Mouse (Mus musculus): ENCODE measurements around the gene Usp39. TPM values are rescaled to one million over a fixed set of nuclear protein-coding genes. Genes with fewer than 3 reads are reported as not detected.
A peak's percentile ranks its signal among the peaks of the same experiment; 100 is the strongest.

The Usp39 gene
- polyA plus RNA-seq, 1 experiment from 2014 or later = 32.4 TPM

DNA sequence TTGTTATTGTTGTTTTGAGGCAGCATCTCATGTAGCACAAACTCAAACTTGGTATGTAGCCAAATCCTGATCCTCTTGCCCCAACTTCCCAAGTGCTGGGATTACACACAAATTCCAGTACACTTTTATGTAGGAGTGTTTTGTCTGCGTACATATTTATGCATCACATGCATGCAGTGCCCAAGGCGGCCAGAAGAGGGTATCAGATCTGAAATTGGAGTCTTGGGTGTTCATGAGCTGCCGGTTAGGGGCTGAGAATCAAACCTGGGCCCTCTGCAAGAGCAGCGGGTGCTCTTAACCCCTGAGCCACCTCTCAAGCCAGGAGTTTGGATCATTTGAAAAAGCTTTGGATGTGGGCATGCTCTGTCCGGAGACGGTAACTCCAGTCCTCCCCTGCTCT is 68.8 kb downstream of the Usp39 start:
- H3K9ac ChIP-seq (ENCODE audit: low read length) = no peak overlapping the region
- H3K4me2 ChIP-seq (ENCODE audit: low read length) = no peak overlapping the region
- ATAC-seq (ENCODE audit: insufficient number of reproducible peaks, insufficient read depth, low FRiP score, low read depth) = no peak
- H3K4me1 ChIP-seq (ENCODE audit: control insufficient read depth in 2 of 2, insufficient read depth in 2 of 2, low read length in 2 of 2) = peaks cover 31 to 41% of the 10 kb centered on the region in 2 experiments
- WGBS = 89% methylated on average over 6 of the region's 6 CpGs
- no peak overlapping the region for H3K4me3 ChIP-seq (ENCODE audit: control insufficient read depth in 1 of 2, insufficient read depth in 1 of 2, low read depth in 1 of 2, low read length in 2 of 2)
- H3K27me3 ChIP-seq (ENCODE audit: control insufficient read depth, insufficient read depth, low read length) = no peaks in the 10 kb centered on the region
- no peaks in the 10 kb centered on the region for H3K9me3 ChIP-seq (ENCODE audit: control insufficient read depth, low read length)
- peak overlapping the region in 1 of 2 experiments; percentile 89; a peak in 1 of 4 replicates for H3K27ac ChIP-seq (replicated peaks in 1 of 2; ENCODE audit: control insufficient read depth in 1 of 2, insufficient read depth in 1 of 2, low read depth in 2 of 2, low read length in 2 of 2)
- no peaks in the 10 kb centered on the region for H3K36me3 ChIP-seq (ENCODE audit: control insufficient read depth, insufficient read depth, low read length)

- no peak for ATAC-seq (ENCODE audit: insufficient number of reproducible peaks, insufficient read depth, low FRiP score, low read depth)
- H3K36me3 ChIP-seq (ENCODE audit: control insufficient read depth, insufficient read depth, low read length) = no peaks in the 10 kb centered on the region
- no peaks in the 10 kb centered on the region for H3K27me3 ChIP-seq (ENCODE audit: control insufficient read depth, insufficient read depth, low read length)
- H3K9ac ChIP-seq (ENCODE audit: low read length) = no peak overlapping the region
- WGBS = 67% methylated on average over 4 of the region's 4 CpGs
- H3K9me3 ChIP-seq (ENCODE audit: control insufficient read depth, low read length) = no peaks in the 10 kb centered on the region
- H3K4me2 ChIP-seq (ENCODE audit: low read length) = no peak overlapping the region
- H3K4me3 ChIP-seq (ENCODE audit: control insufficient read depth in 1 of 2, insufficient read depth in 1 of 2, low read depth in 1 of 2, low read length in 2 of 2) = no peak overlapping the region
- H3K4me1 ChIP-seq (ENCODE audit: control insufficient read depth in 2 of 2, insufficient read depth in 2 of 2, low read length in 2 of 2) = peaks cover 34 to 41% of the 10 kb centered on the region in 2 experiments
- no peak overlapping the region for H3K27ac ChIP-seq (replicated peaks in 1 of 2; ENCODE audit: control insufficient read depth in 1 of 2, insufficient read depth in 1 of 2, low read depth in 2 of 2, low read length in 2 of 2)
Observed at GRCm38 (mm10) chr6:72275527-72275926, 69.5 kb downstream of the Usp39 start.

DNA sequence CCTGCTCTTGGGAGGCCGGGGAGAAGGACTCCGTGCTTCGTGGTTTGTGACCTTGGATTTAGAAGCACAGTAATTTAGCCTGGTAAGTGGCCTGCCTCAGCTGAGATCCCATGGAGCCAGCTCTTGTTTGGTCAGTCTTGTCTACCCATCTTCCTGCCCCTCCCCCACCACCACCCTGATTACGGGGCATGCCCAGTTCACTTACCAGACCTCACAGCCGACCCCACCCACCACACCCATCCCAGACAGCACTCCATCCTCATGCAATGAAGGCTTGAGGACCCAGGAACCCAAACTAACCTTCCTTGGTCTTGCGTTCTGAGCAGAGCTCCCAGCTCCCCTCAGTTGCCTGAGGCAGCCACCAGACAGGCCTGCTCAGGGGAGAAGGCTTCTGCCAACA is 71.8 kb downstream of the Usp39 start:
- peak overlapping the region in 1 of 2 experiments; percentile 42; a peak in 2 of 4 replicates for H3K27ac ChIP-seq (replicated peaks in 1 of 2; ENCODE audit: control insufficient read depth in 1 of 2, insufficient read depth in 1 of 2, low read depth in 2 of 2, low read length in 2 of 2)
- no peak for ATAC-seq (ENCODE audit: insufficient number of reproducible peaks, insufficient read depth, low FRiP score, low read depth)
- WGBS = 61% methylated on average over 6 of the region's 6 CpGs
- H3K36me3 ChIP-seq (ENCODE audit: control insufficient read depth, insufficient read depth, low read length) = no peaks in the 10 kb centered on the region
- no peak overlapping the region for H3K9ac ChIP-seq (ENCODE audit: low read length)
- no peak overlapping the region for H3K4me3 ChIP-seq (ENCODE audit: control insufficient read depth in 1 of 2, insufficient read depth in 1 of 2, low read depth in 1 of 2, low read length in 2 of 2)
- no peaks in the 10 kb centered on the region for H3K27me3 ChIP-seq (ENCODE audit: control insufficient read depth, insufficient read depth, low read length)
- no peak overlapping the region for H3K4me2 ChIP-seq (ENCODE audit: low read length)
- H3K9me3 ChIP-seq (ENCODE audit: control insufficient read depth, low read length) = no peaks in the 10 kb centered on the region
- H3K4me1 ChIP-seq (ENCODE audit: control insufficient read depth in 2 of 2, insufficient read depth in 2 of 2, low read length in 2 of 2) = peaks cover 26 to 33% of the 10 kb centered on the region in 2 experiments

DNA sequence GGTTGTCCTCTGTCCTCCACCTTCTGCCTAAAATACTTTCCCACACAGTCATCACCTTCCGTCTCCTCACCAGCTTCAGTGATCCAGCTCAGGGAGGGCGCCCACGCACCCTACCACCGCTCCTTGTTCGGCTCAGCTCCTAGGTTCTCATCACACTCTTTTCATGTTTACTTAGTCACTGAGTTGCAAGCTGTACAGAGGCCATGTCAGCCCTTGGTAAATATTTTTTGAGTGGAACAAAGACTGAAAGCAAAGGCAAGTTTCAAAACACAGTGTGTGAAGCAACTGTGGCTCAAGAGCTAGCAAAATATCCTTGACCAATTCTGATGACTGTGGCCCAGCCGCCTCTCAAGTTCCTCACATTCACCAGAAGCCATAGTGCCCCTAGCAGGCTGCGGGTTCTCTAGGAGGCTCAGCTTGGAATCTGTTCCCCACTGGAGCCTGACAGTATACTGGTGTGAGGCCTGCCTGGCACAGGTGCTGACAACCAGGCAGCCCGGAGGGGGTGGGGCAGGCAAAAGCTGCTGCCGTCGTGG is 72.8 kb downstream of the Usp39 start:
- Histone ChIP-seq H3K9me3 (ENCODE audit: control insufficient read depth, low read length) (no peaks in the 10 kb centered on the region), H3K4me1 (ENCODE audit: control insufficient read depth in 2 of 2, insufficient read depth in 2 of 2, low read length in 2 of 2) (peaks cover 19 to 27% of the 10 kb centered on the region in 2 experiments), H3K36me3 (ENCODE audit: control insufficient read depth, insufficient read depth, low read length) (no peaks in the 10 kb centered on the region), H3K4me2 (ENCODE audit: low read length) (no peak overlapping the region), H3K27ac (replicated peaks in 1 of 2; ENCODE audit: control insufficient read depth in 1 of 2, insufficient read depth in 1 of 2, low read depth in 2 of 2, low read length in 2 of 2) (peak overlapping the region in 1 of 2 experiments; percentile 42; a peak in 2 of 4 replicates), H3K9ac (ENCODE audit: low read length) (no peak overlapping the region), H3K27me3 (ENCODE audit: control insufficient read depth, insufficient read depth, low read length) (no peaks in the 10 kb centered on the region), H3K4me3 (ENCODE audit: control insufficient read depth in 1 of 2, insufficient read depth in 1 of 2, low read depth in 1 of 2, low read length in 2 of 2) (no peak overlapping the region)
- WGBS = 51% methylated on average over 10 of the region's 10 CpGs
- no peak for ATAC-seq (ENCODE audit: insufficient number of reproducible peaks, insufficient read depth, low FRiP score, low read depth)

DNA sequence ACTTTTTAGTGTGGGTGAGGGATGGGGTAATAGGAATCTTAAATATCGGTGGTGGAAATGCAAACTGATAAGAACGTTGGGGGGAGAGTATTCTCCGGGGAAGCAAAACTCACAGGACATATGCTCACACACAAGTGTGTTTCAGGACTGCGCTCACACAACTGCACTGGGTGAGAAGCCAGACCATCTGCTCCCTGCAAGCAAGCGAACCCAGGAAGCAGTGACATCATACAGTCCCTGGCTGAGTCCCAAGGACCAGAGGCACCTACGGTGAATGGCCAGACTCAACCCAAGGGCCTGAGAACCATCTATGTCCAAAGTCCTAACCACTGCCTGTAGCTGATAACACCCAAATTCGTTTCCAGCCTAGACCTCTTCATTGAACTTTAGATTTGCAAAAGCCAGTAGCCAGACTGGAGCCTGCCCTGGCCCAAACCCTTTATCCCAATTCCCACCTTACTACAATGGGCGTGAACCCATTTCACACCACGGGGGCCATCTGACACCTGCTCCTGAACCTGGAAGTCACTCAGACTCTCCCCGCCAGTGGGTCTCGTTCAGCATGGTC is 73.9 kb downstream of the Usp39 start:
- Histone ChIP-seq H3K4me1 (ENCODE audit: control insufficient read depth in 2 of 2, insufficient read depth in 2 of 2, low read length in 2 of 2) (peaks cover 14 to 21% of the 10 kb centered on the region in 2 experiments), H3K36me3 (ENCODE audit: control insufficient read depth, insufficient read depth, low read length) (no peaks in the 10 kb centered on the region), H3K9ac (ENCODE audit: low read length) (no peak overlapping the region), H3K27me3 (ENCODE audit: control insufficient read depth, insufficient read depth, low read length) (no peaks in the 10 kb centered on the region), H3K27ac (replicated peaks in 1 of 2; ENCODE audit: control insufficient read depth in 1 of 2, insufficient read depth in 1 of 2, low read depth in 2 of 2, low read length in 2 of 2) (no peak overlapping the region), H3K9me3 (ENCODE audit: control insufficient read depth, low read length) (no peaks in the 10 kb centered on the region), H3K4me3 (ENCODE audit: control insufficient read depth in 1 of 2, insufficient read depth in 1 of 2, low read depth in 1 of 2, low read length in 2 of 2) (no peak overlapping the region), H3K4me2 (ENCODE audit: low read length) (no peak overlapping the region)
- 67% methylated on average over 11 of the region's 11 CpGs for WGBS
- no peak for ATAC-seq (ENCODE audit: insufficient number of reproducible peaks, insufficient read depth, low FRiP score, low read depth)

DNA sequence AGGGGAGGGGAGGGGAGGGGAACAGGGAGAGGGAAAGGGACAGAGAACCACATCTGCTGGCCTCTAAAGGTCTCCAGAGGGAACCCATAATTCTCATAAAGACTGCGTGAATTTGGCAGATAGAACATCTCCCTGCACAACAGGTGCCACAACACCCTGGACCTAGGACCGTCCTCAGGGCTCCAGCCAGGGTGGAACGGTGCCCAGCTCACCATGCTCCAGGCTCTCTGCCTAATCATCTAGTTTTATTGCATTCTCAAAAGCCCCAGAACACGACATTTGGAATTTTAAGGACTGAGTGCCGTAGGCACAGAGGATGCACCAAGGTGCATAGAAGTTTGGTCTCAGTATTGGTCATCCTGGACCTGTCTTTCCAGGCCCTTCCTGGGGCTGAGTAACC is 74.7 kb downstream of the Usp39 start:
- Histone ChIP-seq H3K9me3 (ENCODE audit: control insufficient read depth, low read length) (no peaks in the 10 kb centered on the region), H3K27ac (replicated peaks in 1 of 2; ENCODE audit: control insufficient read depth in 1 of 2, insufficient read depth in 1 of 2, low read depth in 2 of 2, low read length in 2 of 2) (no peak overlapping the region), H3K4me2 (ENCODE audit: low read length) (no peak overlapping the region), H3K9ac (ENCODE audit: low read length) (no peak overlapping the region), H3K4me1 (ENCODE audit: control insufficient read depth in 2 of 2, insufficient read depth in 2 of 2, low read length in 2 of 2) (peaks cover 17 to 27% of the 10 kb centered on the region in 2 experiments), H3K36me3 (ENCODE audit: control insufficient read depth, insufficient read depth, low read length) (no peaks in the 10 kb centered on the region), H3K27me3 (ENCODE audit: control insufficient read depth, insufficient read depth, low read length) (no peaks in the 10 kb centered on the region), H3K4me3 (ENCODE audit: control insufficient read depth in 1 of 2, insufficient read depth in 1 of 2, low read depth in 1 of 2, low read length in 2 of 2) (no peak overlapping the region)
- WGBS = 85% methylated on average over 5 of the region's 5 CpGs
- ATAC-seq (ENCODE audit: insufficient number of reproducible peaks, insufficient read depth, low FRiP score, low read depth) = no peak

Other genes starting within 250 kb of the Usp39 start
- 44.4 and 48.2 TPM in 2 replicates for gene St3gal5, start 247.6 kb downstream of the Usp39 start, polyA plus RNA-seq (2014; fragmentation: Nextera tagmentation; extraction: Ambion mirVana)
- 8.9 and 12.0 TPM in 2 replicates for gene Atoh8, start 109.6 kb downstream of the Usp39 start, polyA plus RNA-seq (2014; fragmentation: Nextera tagmentation; extraction: Ambion mirVana)
- gene Sftpb, start 40.6 kb downstream of the Usp39 start, polyA plus RNA-seq (2014; fragmentation: Nextera tagmentation; extraction: Ambion mirVana) = not detected in 2 replicates
- gene 0610030E20Rik, start 2.1 kb upstream of the Usp39 start, polyA plus RNA-seq (2014; fragmentation: Nextera tagmentation; extraction: Ambion mirVana) = 13.7 and 13.8 TPM in 2 replicates
- gene Tmem150a, start 10.3 kb upstream of the Usp39 start, polyA plus RNA-seq (2014; fragmentation: Nextera tagmentation; extraction: Ambion mirVana) = 14.4 and 16.4 TPM in 2 replicates
- 88.3 and 89.0 TPM in 2 replicates for gene Rnf181, start 21.8 kb upstream of the Usp39 start, polyA plus RNA-seq (2014; fragmentation: Nextera tagmentation; extraction: Ambion mirVana)
- gene Vamp5, start 35.3 kb upstream of the Usp39 start, polyA plus RNA-seq (2014; fragmentation: Nextera tagmentation; extraction: Ambion mirVana) = 58.1 and 61.9 TPM in 2 replicates
- 154 and 157 TPM in 2 replicates for gene Vamp8, start 45.5 kb upstream of the Usp39 start, polyA plus RNA-seq (2014; fragmentation: Nextera tagmentation; extraction: Ambion mirVana)
- 24.1 and 26.3 TPM in 2 replicates for gene Ggcx, start 69.1 kb upstream of the Usp39 start, polyA plus RNA-seq (2014; fragmentation: Nextera tagmentation; extraction: Ambion mirVana)
- gene Mat2a, start 94.4 kb upstream of the Usp39 start, polyA plus RNA-seq (2014; fragmentation: Nextera tagmentation; extraction: Ambion mirVana) = 265 and 281 TPM in 2 replicates
- not detected in 2 replicates for gene Sh2d6, start 176.5 kb upstream of the Usp39 start, polyA plus RNA-seq (2014; fragmentation: Nextera tagmentation; extraction: Ambion mirVana)
- 26.0 and 27.2 TPM in 2 replicates for gene Capg, start 199.2 kb upstream of the Usp39 start, polyA plus RNA-seq (2014; fragmentation: Nextera tagmentation; extraction: Ambion mirVana)